8 mouse cellular contexts compared by ENCODE assay signal in genomic region chr11:97362649-97362942, GRCm38 (mm10). TPM values are rescaled to one million over a fixed set of nuclear protein-coding genes. Genes with fewer than 3 reads are reported as not detected.
A peak's percentile ranks its signal among the peaks of the same experiment; 100 is the strongest.
DNase-seq lines count a peak whose midpoint lies in the region; ATAC-seq and TF ChIP-seq lines count a peak whose summit lies in the region.

No protein-coding gene starts in this region.

- H3K27ac ChIP-seq in heart, postnatal 0 days (ENCODE audit: low read depth), result peak overlapping the region; percentile 99
- H3K27ac ChIP-seq in liver, adult 2 months (replicated peaks; ENCODE audit: insufficient read depth, low read depth, low read length), result peak overlapping the region; percentile 77
- H3K27ac ChIP-seq in neural tube, embryonic 12.5 days, result peak overlapping the region; percentile 82

- no peak for TF ChIP-seq POLR2A in liver, adult 2 months (IDR thresholded peaks at IDR 0.05; ENCODE audit: extremely low read depth, insufficient read depth, low read length)

- no peak for TF ChIP-seq CTCF in heart, postnatal 0 days (IDR thresholded peaks at IDR 0.05; ENCODE audit: low read depth)
- no peak for TF ChIP-seq CTCF in liver, adult 2 months (IDR thresholded peaks at IDR 0.05; ENCODE audit: low read depth, low read length)

- peaks cover 41% of the 10 kb centered on the region for H3K4me1 ChIP-seq in erythroblast, embryonic 14.5 days (ENCODE audit: control insufficient read depth)
- H3K4me1 ChIP-seq in heart, postnatal 0 days (ENCODE audit: control insufficient read depth, insufficient read depth), result peaks cover 21% of the 10 kb centered on the region
- H3K4me1 ChIP-seq in liver, adult 2 months (ENCODE audit: control insufficient read depth, insufficient read depth, low read length), result peaks cover 11% of the 10 kb centered on the region
- H3K4me1 ChIP-seq in neural tube, embryonic 12.5 days, result peaks cover 27% of the 10 kb centered on the region

- peak overlapping the region; percentile 87 for H3K4me2 ChIP-seq in heart, postnatal 0 days (ENCODE audit: low read depth, low read length)
- peak overlapping the region; percentile 88 for H3K4me2 ChIP-seq in neural tube, embryonic 12.5 days (replicated peaks)

- no peak for ATAC-seq in erythroblast, adult 5-6 weeks (replicated peaks; ENCODE audit: low FRiP score, poor library complexity, severe bottlenecking)
- peak; percentile 29 for ATAC-seq in heart, postnatal 0 days (ENCODE audit: insufficient read depth, low read depth)
- ATAC-seq in neural tube, embryonic 12.5 days (ENCODE audit: low FRiP score, low read depth), result peak; percentile 61

- H3K36me3 ChIP-seq in erythroblast, embryonic 14.5 days (ENCODE audit: control insufficient read depth), result peaks cover 8% of the 10 kb centered on the region
- no peaks in the 10 kb centered on the region; the same call in 1 of the 2 replicates for H3K36me3 ChIP-seq in heart, postnatal 0 days (replicated peaks; ENCODE audit: control insufficient read depth, insufficient read depth, low read length)
- H3K36me3 ChIP-seq in liver, adult 2 months (ENCODE audit: control insufficient read depth, insufficient read depth, low read length), result no peaks in the 10 kb centered on the region
- no peaks in the 10 kb centered on the region for H3K36me3 ChIP-seq in neural tube, embryonic 12.5 days

- H3K4me3 ChIP-seq in erythroblast, embryonic 14.5 days (replicated peaks), result peak overlapping the region; percentile 77
- peak overlapping the region; percentile 93 for H3K4me3 ChIP-seq in heart, postnatal 0 days (ENCODE audit: low read depth, low read length)
- H3K4me3 ChIP-seq in liver, adult 2 months (ENCODE audit: insufficient read depth, low read depth, low read length), result peak overlapping the region; percentile 96
- peak overlapping the region; percentile 99 for H3K4me3 ChIP-seq in neural tube, embryonic 12.5 days

- TF ChIP-seq EP300 in heart, postnatal 0 days (IDR thresholded peaks at IDR 0.05; ENCODE audit: low read depth), result no peak

- peaks cover 37% of the 10 kb centered on the region for H3K79me2 ChIP-seq in liver, adult 2 months (ENCODE audit: control insufficient read depth, insufficient read depth, low read length)

- no peaks in the 10 kb centered on the region for H3K27me3 ChIP-seq in erythroblast, embryonic 14.5 days (ENCODE audit: control insufficient read depth)
- H3K27me3 ChIP-seq in heart, postnatal 0 days (ENCODE audit: control insufficient read depth, insufficient read depth, low read length), result no peaks in the 10 kb centered on the region
- no peaks in the 10 kb centered on the region for H3K27me3 ChIP-seq in liver, adult 2 months (ENCODE audit: control insufficient read depth, insufficient read depth, low read length)
- H3K27me3 ChIP-seq in neural tube, embryonic 12.5 days (replicated peaks), result no peaks in the 10 kb centered on the region

- 0% methylated on average over 18 of the region's 39 CpGs for WGBS in heart, postnatal 0 days
- 1% methylated on average over 33 of the region's 39 CpGs for WGBS in liver, adult 2 months
- under 1% methylated on average over 38 of the region's 39 CpGs for WGBS in neural tube, embryonic 12.5 days

- H3K9ac ChIP-seq in heart, postnatal 0 days (replicated peaks; ENCODE audit: low read depth, low read length), result peak overlapping the region; percentile 100
- H3K9ac ChIP-seq in liver, adult 2 months (ENCODE audit: low read depth, low read length), result peak overlapping the region; percentile 93
- H3K9ac ChIP-seq in neural tube, embryonic 12.5 days, result peak overlapping the region; percentile 99

- no peaks in the 10 kb centered on the region for H3K9me3 ChIP-seq in erythroblast, embryonic 14.5 days (ENCODE audit: control insufficient read depth, low read length)
- no peaks in the 10 kb centered on the region for H3K9me3 ChIP-seq in heart, postnatal 0 days (replicated peaks; ENCODE audit: control insufficient read depth, low read length)
- H3K9me3 ChIP-seq in neural tube, embryonic 12.5 days, result no peaks in the 10 kb centered on the region

- peak; percentile 33 for DNase-seq in thymus, postnatal 0 days (ENCODE audit: low spot score)
- no peak for DNase-seq in thymus, postnatal 14 days
- no peak for DNase-seq in heart, postnatal 0 days (ENCODE audit: low spot score)
- no peak for DNase-seq in liver, adult 2 months (ENCODE audit: extremely low read depth, low read depth, low spot score)
- no peak for DNase-seq in adrenal gland, adult (ENCODE audit: inconsistent age in 2 of 2, low spot score in 1 of 2)

RNA-seq across cellular contexts. Expression of gene Socs7, which starts 0.2 kb away (rescaled TPM):
- 0.19 and 0.24 TPM in 2 replicates for polyA plus RNA-seq in erythroblast, embryonic 14.5 days (2012)
- 1.0 and 3.1 TPM in 2 replicates for total RNA-seq in erythroblast, adult 5-6 weeks (2015; ENCODE audit: low replicate concordance)
- 2.0 and 3.1 TPM in 2 replicates for total RNA-seq in erythroblast, adult 5-6 weeks (2017; ENCODE audit: low replicate concordance)
- 3.1 and 3.7 TPM in 2 replicates for polyA plus RNA-seq in thymus, postnatal 0 days (2015; fragmentation: Nextera tagmentation; extraction: Ambion mirVana)
- total RNA-seq in heart, postnatal 0 days (2014; rRNA removed; ENCODE audit: low replicate concordance), result 15.4 and 20.7 TPM in 2 replicates
- polyA plus RNA-seq in heart, postnatal 0 days (2015; fragmentation: Nextera tagmentation; extraction: Ambion mirVana), result 1.6 and 2.1 TPM in 2 replicates
- total RNA-seq in liver, adult 2 months (2014; rRNA removed), result 4.0 TPM in 2 replicates
- polyA plus RNA-seq in liver, adult 2 months (2012; rRNA removed), result 3.1 and 3.7 TPM in 2 replicates
- polyA plus RNA-seq in neural tube, embryonic 12.5 days (2016; fragmentation: Nextera tagmentation; extraction: Ambion mirVana), result 7.9 and 9.0 TPM in 2 replicates

RNA-seq across cellular contexts. Expression of gene Gpr179, which starts 10.7 kb away (rescaled TPM):
- polyA plus RNA-seq in erythroblast, embryonic 14.5 days (2012), result not detected in 2 replicates
- not detected in 2 replicates for total RNA-seq in erythroblast, adult 5-6 weeks (2015; ENCODE audit: low replicate concordance)
- not detected in 2 replicates for total RNA-seq in erythroblast, adult 5-6 weeks (2017; ENCODE audit: low replicate concordance)
- 0.27 and 0.38 TPM in 2 replicates for polyA plus RNA-seq in thymus, postnatal 0 days (2015; fragmentation: Nextera tagmentation; extraction: Ambion mirVana)
- total RNA-seq in heart, postnatal 0 days (2014; rRNA removed; ENCODE audit: low replicate concordance), result 0.12 TPM in 1 of 2 replicates, not detected in the other
- polyA plus RNA-seq in heart, postnatal 0 days (2015; fragmentation: Nextera tagmentation; extraction: Ambion mirVana), result not detected in 2 replicates
- total RNA-seq in liver, adult 2 months (2014; rRNA removed), result not detected in 2 replicates
- polyA plus RNA-seq in liver, adult 2 months (2012; rRNA removed), result 0.01 TPM in 1 of 2 replicates, not detected in the other
- polyA plus RNA-seq in neural tube, embryonic 12.5 days (2016; fragmentation: Nextera tagmentation; extraction: Ambion mirVana), result 0.19 and 0.50 TPM in 2 replicates

RNA-seq across cellular contexts. Expression of gene Mrpl45, which starts 47.1 kb away (rescaled TPM):
- 0.43 and 0.55 TPM in 2 replicates for polyA plus RNA-seq in erythroblast, embryonic 14.5 days (2012)
- 3.6 and 7.3 TPM in 2 replicates for total RNA-seq in erythroblast, adult 5-6 weeks (2015; ENCODE audit: low replicate concordance)
- total RNA-seq in erythroblast, adult 5-6 weeks (2017; ENCODE audit: low replicate concordance), result 3.7 and 9.2 TPM in 2 replicates
- 40.8 and 41.0 TPM in 2 replicates for polyA plus RNA-seq in thymus, postnatal 0 days (2015; fragmentation: Nextera tagmentation; extraction: Ambion mirVana)
- total RNA-seq in heart, postnatal 0 days (2014; rRNA removed; ENCODE audit: low replicate concordance), result 41.8 and 48.8 TPM in 2 replicates
- polyA plus RNA-seq in heart, postnatal 0 days (2015; fragmentation: Nextera tagmentation; extraction: Ambion mirVana), result 60.3 and 64.6 TPM in 2 replicates
- 19.0 and 19.9 TPM in 2 replicates for total RNA-seq in liver, adult 2 months (2014; rRNA removed)
- 12.8 and 13.3 TPM in 2 replicates for polyA plus RNA-seq in liver, adult 2 months (2012; rRNA removed)
- 42.3 and 48.9 TPM in 2 replicates for polyA plus RNA-seq in neural tube, embryonic 12.5 days (2016; fragmentation: Nextera tagmentation; extraction: Ambion mirVana)

RNA-seq across cellular contexts. Expression of gene Arhgap23, which starts 52.7 kb away (rescaled TPM):
- 28.7 and 30.6 TPM in 2 replicates for polyA plus RNA-seq in erythroblast, embryonic 14.5 days (2012)
- total RNA-seq in erythroblast, adult 5-6 weeks (2015; ENCODE audit: low replicate concordance), result 21.3 and 21.9 TPM in 2 replicates
- total RNA-seq in erythroblast, adult 5-6 weeks (2017; ENCODE audit: low replicate concordance), result 25.6 and 30.2 TPM in 2 replicates
- 1.6 and 2.9 TPM in 2 replicates for polyA plus RNA-seq in thymus, postnatal 0 days (2015; fragmentation: Nextera tagmentation; extraction: Ambion mirVana)
- 44.0 and 53.5 TPM in 2 replicates for total RNA-seq in heart, postnatal 0 days (2014; rRNA removed; ENCODE audit: low replicate concordance)
- 3.7 and 3.8 TPM in 2 replicates for polyA plus RNA-seq in heart, postnatal 0 days (2015; fragmentation: Nextera tagmentation; extraction: Ambion mirVana)
- total RNA-seq in liver, adult 2 months (2014; rRNA removed), result 2.8 and 4.5 TPM in 2 replicates
- polyA plus RNA-seq in liver, adult 2 months (2012; rRNA removed), result 11.3 and 13.6 TPM in 2 replicates
- 8.3 and 9.3 TPM in 2 replicates for polyA plus RNA-seq in neural tube, embryonic 12.5 days (2016; fragmentation: Nextera tagmentation; extraction: Ambion mirVana)
